Mouse (Mus musculus) heart, adult 2 months (tissue): ENCODE results near the gene Ccdc69. TPM values are rescaled to one million over a fixed set of nuclear protein-coding genes. Genes with fewer than 3 reads are reported as not detected.
"Not testable (repeated sequence)": the region's sequence is repeated elsewhere in the genome, so short reads cannot be mapped to it uniquely, and the experiment has no call there.

Experiments used
- DNase-seq, 2 experiments: peaks; one replicate each; pipeline ENCODE4 v3.0.0; 2021
- H3K27ac ChIP-seq: fragments of 200-600 bp; 2 replicates; pipeline ENCODE4 v1.8.1; 2022
- H3K27me3 ChIP-seq: fragments of 200-500 bp; 2 replicates; pipeline ENCODE4 v1.6.1; 2012; ENCODE audit warnings: mild to moderate bottlenecking, low read length, inconsistent platforms, mixed read lengths; ENCODE audit not compliant: control insufficient read depth, insufficient read depth
- H3K36me3 ChIP-seq: fragments of 200-500 bp; 2 replicates; pipeline ENCODE4 v1.6.1; 2012; ENCODE audit warnings: low read length, inconsistent platforms; ENCODE audit not compliant: control insufficient read depth, insufficient read depth
- H3K4me1 ChIP-seq: fragments of 200-500 bp; 2 replicates; pipeline ENCODE4 v1.6.1; 2011; ENCODE audit warnings: low read length; ENCODE audit not compliant: control insufficient read depth, insufficient read depth
- H3K4me3 ChIP-seq: fragments of 200-600 bp; 2 replicates; pipeline ENCODE4 v1.8.1; 2022
- H3K79me2 ChIP-seq: fragments of 200-500 bp; replicated peaks from 2 replicates; pipeline ENCODE4 v1.6.1; 2012; ENCODE audit warnings: mild to moderate bottlenecking, inconsistent platforms, low read length, moderate library complexity, mixed read lengths; ENCODE audit not compliant: control insufficient read depth, insufficient read depth
- H3K9ac ChIP-seq: fragments of 200-500 bp; 2 replicates; pipeline ENCODE4 v1.6.1; 2012; ENCODE audit warnings: low read depth, mild to moderate bottlenecking, control low read depth, inconsistent platforms, low read length, mixed read lengths
- CTCF ChIP-seq: fragments of 200-600 bp; IDR thresholded peaks from 2 replicates; pipeline ENCODE4 v1.8.1; 2022; ENCODE audit warnings: antibody characterized with exemption, mild to moderate bottlenecking, moderate library complexity
- EP300 ChIP-seq: fragments of 200-500 bp; IDR thresholded peaks from 2 replicates; pipeline ENCODE4 v1.6.1; 2011; ENCODE audit warnings: low read depth, low read length, control low read depth; ENCODE audit not compliant: insufficient read depth
- POLR2A ChIP-seq: fragments of 200-500 bp; IDR thresholded peaks from 2 replicates; pipeline ENCODE4 v1.6.1; 2011; ENCODE audit warnings: mild to moderate bottlenecking, low read depth, low read length, control low read depth; ENCODE audit not compliant: insufficient read depth
- WGBS: fragments of 180-500 bp; shearing (Covaris S2); methylation state at CpG from one replicate; pipeline ENCODE4 v1.1.7; 2018; 5-methylcytosine and 5-hydroxymethylcytosine counted together
- intact Hi-C: fragments of 180-260 bp; cut with DNase I; formaldehyde crosslinking; loops from one replicate; pipeline ENCODE4 v1.15.1; 2025
- polyA plus RNA-seq: library from polyadenylated mRNA; depleted of rRNA; stranded (reverse); fragments of >200 nt; gene quantifications from 2 replicates; pipeline ENCODE4 v1.2.3, GENCODE M21; 2012
- total RNA-seq, 2 experiments: library from RNA; stranded (reverse); gene quantifications; 2 replicates each; pipeline ENCODE4 v1.2.3; 2021

Gene Ccdc69
- total and polyA plus RNA-seq, 3 experiments: 6.5 to 9.7 (median 9.2) TPM

DNA sequence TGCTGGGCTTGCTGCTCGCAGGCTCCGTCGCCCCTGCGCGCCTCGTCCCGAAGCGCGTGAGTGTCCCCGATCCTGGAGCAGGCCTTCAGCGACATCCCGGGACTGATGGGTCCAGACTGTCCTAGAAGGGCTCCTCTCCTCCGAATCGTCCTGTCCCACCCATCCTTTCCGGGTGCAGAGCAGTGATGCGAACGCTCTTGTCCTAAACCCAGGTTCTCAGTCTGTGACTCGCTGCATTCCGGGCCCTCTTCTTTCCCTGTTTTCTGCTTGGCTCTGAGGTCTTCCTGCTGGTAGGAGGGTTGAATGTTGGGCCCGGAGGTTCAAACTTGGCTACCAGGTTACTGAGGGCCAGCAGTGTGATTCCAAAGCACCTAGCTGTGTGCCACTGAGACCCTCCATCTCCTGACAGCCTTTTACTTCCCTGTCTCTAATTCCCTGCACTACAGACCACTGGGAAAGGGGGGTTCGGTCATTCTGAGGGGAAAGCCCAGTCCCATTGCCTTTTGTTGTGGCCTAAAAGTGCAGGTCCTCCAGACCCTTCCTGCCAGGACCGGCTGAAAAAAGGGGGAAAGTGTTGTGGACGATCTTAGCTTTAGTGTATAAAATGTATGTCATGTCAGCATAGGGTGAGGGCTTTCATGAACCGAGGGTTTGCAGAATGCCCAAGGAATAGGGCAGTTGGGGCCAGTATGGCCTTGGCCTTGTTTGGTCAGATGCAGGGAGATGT is 20.4 kb upstream of the Ccdc69 start:
- no peaks in the 10 kb centered on the region for H3K79me2 ChIP-seq
- H3K27ac ChIP-seq: peak overlapping the region; percentile 70
- peaks cover 5% of the 10 kb centered on the region for H3K4me1 ChIP-seq
- TF ChIP-seq POLR2A: no peak
- no peak for TF ChIP-seq CTCF
- no peak for TF ChIP-seq EP300
- H3K36me3 ChIP-seq: no peaks in the 10 kb centered on the region
- H3K4me3 ChIP-seq: peak overlapping the region; percentile 81
- intact Hi-C loops: loop anchor here (10.0 kb wide), 1 partner anchor 356 kb away; no protein-coding TSS in a partner anchor
- H3K27me3 ChIP-seq: no peaks in the 10 kb centered on the region
- H3K9ac ChIP-seq: peak overlapping the region; percentile 87
- WGBS: 14% methylated on average over 24 of the region's 24 CpGs
- DNase-seq: peak in 1 of 2 experiments; percentile 35

DNA sequence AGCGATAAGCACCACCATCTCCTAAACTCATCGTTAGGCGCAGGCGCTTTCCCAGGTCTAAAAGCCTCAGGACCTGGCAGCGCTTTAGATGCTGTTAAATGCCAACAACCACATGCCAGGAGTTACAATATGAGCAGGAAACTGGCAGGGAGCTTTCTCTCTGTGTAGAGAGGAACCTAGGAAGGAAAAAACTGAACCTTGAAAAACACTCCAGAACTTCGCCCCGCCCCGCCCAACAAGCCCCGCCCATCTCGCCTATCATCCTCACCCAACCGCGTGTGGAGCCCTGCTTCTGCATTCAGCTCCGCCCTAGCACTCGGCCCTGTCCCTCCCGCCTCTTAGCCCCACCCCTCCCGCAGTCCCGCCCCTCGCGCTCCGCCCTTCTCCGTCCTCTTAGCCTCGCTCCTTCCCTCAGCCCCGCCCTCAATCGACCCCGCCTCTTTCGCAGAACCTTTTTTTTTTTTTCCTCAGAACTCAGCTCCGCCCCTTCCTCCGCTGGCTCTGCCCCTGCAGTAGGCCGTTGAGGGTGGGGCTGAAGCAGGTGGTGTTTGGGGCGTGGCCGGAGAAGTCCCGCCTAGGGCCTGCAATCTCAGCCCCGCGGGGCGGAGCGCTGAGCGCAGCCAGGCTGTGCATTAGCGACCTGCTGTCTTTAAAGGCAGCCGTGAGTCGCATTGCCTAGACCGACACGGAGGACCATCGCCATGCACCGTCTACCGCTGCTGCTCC is 19.7 kb upstream of the Ccdc69 start, which contains the start of gene Gm2a:
Gene Gm2a, plus strand, starts transcription at position 653 of the 726 bp plus-strand sequence.
- Histone ChIP-seq H3K36me3 (no peaks in the 10 kb centered on the region), H3K4me3 (peak within 1 kb of the TSS; percentile 81), H3K9ac (peak within 1 kb of the TSS; percentile 87), H3K27me3 (no peaks in the 10 kb centered on the region), H3K27ac (peak within 1 kb of the TSS; percentile 74), H3K4me1 (peaks cover 5% of the 10 kb centered on the region), H3K79me2 (no peaks in the 10 kb centered on the region)
- intact Hi-C loops: loop anchor here (10.0 kb wide), 1 partner anchor 357 kb away; no protein-coding TSS in a partner anchor
- peak; percentile 92 to 96 for DNase-seq
- TF ChIP-seq POLR2A (peak; percentile 91), CTCF (no peak)
- under 1% methylated on average over 45 of the region's 45 CpGs for WGBS

DNA sequence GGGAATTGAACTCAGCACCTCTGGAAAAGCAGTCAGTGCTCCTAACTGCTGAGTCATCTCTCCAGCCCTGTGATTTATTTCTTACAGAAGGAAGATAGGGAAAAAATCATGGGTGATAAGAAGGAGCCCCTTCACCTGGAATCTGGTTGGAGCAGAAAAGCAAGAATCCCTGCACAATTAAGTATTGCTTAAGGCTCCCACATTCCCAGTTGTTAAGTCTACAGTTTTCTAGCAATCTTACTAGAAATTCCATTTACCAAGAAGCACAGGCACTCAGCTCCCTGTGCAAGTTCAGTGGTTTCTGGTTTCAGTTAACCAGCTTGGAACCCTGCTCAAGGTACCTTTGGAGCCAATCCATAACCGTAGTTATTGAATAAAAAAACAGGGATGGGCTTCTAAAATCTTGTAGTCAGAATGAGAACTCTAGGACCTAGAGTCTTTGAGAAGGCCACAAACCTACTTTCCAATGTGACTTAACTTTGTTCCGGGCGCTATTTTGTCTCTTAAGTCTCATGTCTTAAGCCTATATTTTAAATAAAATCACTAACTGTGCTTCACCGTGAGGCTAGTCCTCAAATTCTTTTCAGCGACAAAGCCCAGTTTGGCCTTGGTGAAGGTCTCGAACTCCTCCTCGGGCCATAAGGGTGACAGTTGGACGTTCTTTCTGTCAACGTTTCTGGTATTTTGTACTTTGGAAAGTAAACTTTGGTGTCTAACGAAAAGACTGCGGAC is 19.0 kb upstream of the Ccdc69 start:
- Histone ChIP-seq H3K4me3 (peak overlapping the region; percentile 15), H3K4me1 (peaks cover 5% of the 10 kb centered on the region), H3K27ac (peak overlapping the region; percentile 74), H3K36me3 (no peaks in the 10 kb centered on the region), H3K27me3 (no peaks in the 10 kb centered on the region), H3K9ac (peak overlapping the region; percentile 54), H3K79me2 (no peaks in the 10 kb centered on the region)
- WGBS: 21% methylated on average over 11 of the region's 11 CpGs
- no peak for DNase-seq
- intact Hi-C loops: loop anchor here (10.0 kb wide), 1 partner anchor 358 kb away; no protein-coding TSS in a partner anchor
- no peak for TF ChIP-seq EP300
- TF ChIP-seq POLR2A: no peak
- no peak for TF ChIP-seq CTCF

DNA sequence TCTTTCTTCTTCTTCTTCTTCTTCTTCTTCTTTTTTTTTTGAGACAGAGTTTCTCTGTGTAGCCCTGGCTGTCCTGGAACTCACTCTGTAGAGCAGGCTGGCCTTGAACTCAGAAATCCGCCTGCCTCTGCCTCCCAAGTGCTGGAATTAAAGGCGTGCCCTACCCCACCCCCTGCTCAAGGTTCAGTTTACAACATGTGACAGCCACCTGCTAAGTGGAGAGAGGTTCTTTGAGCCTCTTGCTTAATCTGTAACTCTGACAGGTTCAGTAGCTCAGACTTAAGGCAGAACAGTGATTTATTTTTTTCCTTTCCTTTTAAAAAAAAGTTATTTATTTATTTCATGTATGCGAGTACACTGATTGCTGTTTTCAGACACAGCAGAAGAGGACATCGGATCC is 18.4 kb upstream of the Ccdc69 start:
- H3K79me2 ChIP-seq, H3K27me3 ChIP-seq, H3K27ac ChIP-seq, DNase-seq, H3K9ac ChIP-seq, H3K36me3 ChIP-seq, H3K4me1 ChIP-seq, H3K4me3 ChIP-seq: not testable (repeated sequence)
- intact Hi-C loops: loop anchor here (10.0 kb wide), 1 partner anchor 359 kb away; no protein-coding TSS in a partner anchor
- 84% methylated on average over 4 of the region's 4 CpGs for WGBS

DNA sequence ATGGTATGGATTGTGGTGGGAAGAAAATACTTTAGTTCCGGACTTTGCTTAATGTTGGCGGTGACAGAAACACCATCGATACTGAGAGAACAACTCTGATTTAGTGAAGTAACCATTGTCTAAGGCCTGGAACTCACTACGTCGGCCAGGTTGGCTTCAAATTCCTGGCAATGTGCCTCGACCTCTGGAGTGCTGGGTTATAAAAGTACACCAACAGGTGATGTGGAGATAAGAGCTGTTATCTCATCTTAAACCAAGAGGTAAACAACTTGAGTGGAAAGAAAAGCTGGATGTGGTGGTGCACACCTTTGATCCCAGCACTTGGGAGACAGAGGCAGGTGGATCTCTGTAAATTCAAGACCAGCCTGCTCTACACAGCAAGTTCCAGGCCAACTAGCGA is 15.2 kb upstream of the Ccdc69 start:
- no peak for DNase-seq
- intact Hi-C loops: loop anchor here (10.0 kb wide), 1 partner anchor 362 kb away; no protein-coding TSS in a partner anchor
- H3K79me2 ChIP-seq: no peaks in the 10 kb centered on the region
- no peak overlapping the region for H3K9ac ChIP-seq
- H3K4me1 ChIP-seq: peaks cover 1% of the 10 kb centered on the region; the same call in 1 of the 2 replicates
- 82% methylated on average over 7 of the region's 7 CpGs for WGBS
- H3K27me3 ChIP-seq: no peaks in the 10 kb centered on the region
- H3K4me3 ChIP-seq: no peak overlapping the region
- H3K27ac ChIP-seq: no peak overlapping the region
- H3K36me3 ChIP-seq: no peaks in the 10 kb centered on the region
- no peak for TF ChIP-seq EP300
- no peak for TF ChIP-seq CTCF
- TF ChIP-seq POLR2A: no peak
